Mouse (Mus musculus): ENCODE results near the gene Gcdh.

Gcdh gene

GRCm38 (mm10) chr8:84893709-84894134 is at the start of gene Gcdh:
Gene Gcdh (minus strand): TSS chr8:84893921.
- peak; percentile 86 for DNase-seq (ENCODE audit: low read depth, low spot score)

- DNase-seq (ENCODE audit: low read depth, low spot score): no peak
Observed at GRCm38 (mm10) chr8:84937620-84938485, 44.1 kb upstream of the Gcdh start.

GRCm38 (mm10) chr8:84936962-84937546 is 43.3 kb upstream of the Gcdh start, which contains the start of gene Mast1:
Gene Mast1 (minus strand): TSS chr8:84937359.
- DNase-seq (ENCODE audit: low read depth, low spot score): peak; percentile 57

GRCm38 (mm10) chr8:84936041-84936961 is 42.6 kb upstream of the Gcdh start:
- DNase-seq (ENCODE audit: low read depth, low spot score): no peak

GRCm38 (mm10) chr8:84935489-84935888 is 41.8 kb upstream of the Gcdh start:
- DNase-seq (ENCODE audit: low read depth, low spot score): no peak

- DNase-seq (ENCODE audit: low read depth, low spot score): no peak
Observed at GRCm38 (mm10) chr8:84934860-84935259, 41.1 kb upstream of the Gcdh start.

- DNase-seq (ENCODE audit: low read depth, low spot score): no peak
Observed at GRCm38 (mm10) chr8:84933767-84934559, 40.2 kb upstream of the Gcdh start.

GRCm38 (mm10) chr8:84930582-84930981 is 36.9 kb upstream of the Gcdh start:
- no peak for DNase-seq (ENCODE audit: low read depth, low spot score)

GRCm38 (mm10) chr8:84928456-84929306 is 35.0 kb upstream of the Gcdh start:
- DNase-seq (ENCODE audit: low read depth, low spot score): peak; percentile 79

GRCm38 (mm10) chr8:84927513-84927912 is 33.8 kb upstream of the Gcdh start:
- DNase-seq (ENCODE audit: low read depth, low spot score): no peak

GRCm38 (mm10) chr8:84925557-84925956 is 31.8 kb upstream of the Gcdh start:
- no peak for DNase-seq (ENCODE audit: low read depth, low spot score)

GRCm38 (mm10) chr8:84921596-84921995 is 27.9 kb upstream of the Gcdh start:
- no peak for DNase-seq (ENCODE audit: low read depth, low spot score)

- no peak for DNase-seq (ENCODE audit: low read depth, low spot score)
Observed at GRCm38 (mm10) chr8:84918646-84919045, 24.9 kb upstream of the Gcdh start.

GRCm38 (mm10) chr8:84917781-84918180 is 24.1 kb upstream of the Gcdh start:
- DNase-seq (ENCODE audit: low read depth, low spot score): no peak

GRCm38 (mm10) chr8:84915269-84915668 is 21.5 kb upstream of the Gcdh start:
- DNase-seq (ENCODE audit: low read depth, low spot score): no peak

GRCm38 (mm10) chr8:84913960-84914359 is 20.2 kb upstream of the Gcdh start:
- peak; percentile 47 for DNase-seq (ENCODE audit: low read depth, low spot score)

GRCm38 (mm10) chr8:84913502-84913900 is 19.8 kb upstream of the Gcdh start:
- no peak for DNase-seq (ENCODE audit: low read depth, low spot score)

GRCm38 (mm10) chr8:84912895-84913501 is 19.3 kb upstream of the Gcdh start:
- DNase-seq (ENCODE audit: low read depth, low spot score): peak; percentile 56

GRCm38 (mm10) chr8:84912391-84912790 is 18.7 kb upstream of the Gcdh start:
- no peak for DNase-seq (ENCODE audit: low read depth, low spot score)

GRCm38 (mm10) chr8:84911854-84912253 is 18.1 kb upstream of the Gcdh start:
- no peak for DNase-seq (ENCODE audit: low read depth, low spot score)

All from retina, postnatal 7 days (tissue).